Comparison of ENCODE assay signal across 22 mouse cellular contexts in the genomic region with DNA sequence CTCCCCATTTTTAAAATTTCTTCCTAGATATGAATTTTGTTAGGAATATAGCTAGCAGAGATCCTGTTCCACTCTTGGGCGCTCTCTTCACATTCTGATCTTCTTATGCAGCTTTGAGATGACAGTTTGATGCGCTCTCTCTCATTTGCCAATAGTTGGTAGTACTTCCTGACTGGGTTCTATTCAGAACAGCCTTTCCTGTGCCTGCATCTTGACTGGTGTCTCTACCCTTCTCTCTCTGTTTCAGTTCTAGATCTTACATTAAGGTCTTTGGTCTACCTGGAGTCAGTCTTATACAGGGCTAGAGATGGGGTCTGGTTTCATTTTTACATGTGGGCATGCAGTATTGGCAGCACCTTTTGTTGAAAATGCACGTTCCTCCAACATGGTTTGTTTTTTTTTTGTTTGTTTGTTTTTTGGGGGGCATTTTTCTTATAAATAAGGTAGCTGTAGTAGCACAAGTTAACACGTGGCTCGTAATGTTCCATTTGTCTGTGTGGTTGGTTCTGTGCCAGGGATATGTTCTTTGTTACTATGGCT. TPM values are rescaled to one million over a fixed set of nuclear protein-coding genes. Genes with fewer than 3 reads are reported as not detected.
DNase-seq lines count a peak whose midpoint lies in the region; ATAC-seq and TF ChIP-seq lines count a peak whose summit lies in the region.
"Had no signal": no experiment of that assay in that cellular context is flagged by ENCODE, and none has a peak within 500 bp of the region (broad histone marks: within the 10 kb centered on the region; RNA-seq: fewer than 3 reads in every experiment).

No protein-coding gene starts in this region.

- H3K4me3 ChIP-seq in CH12.LX (replicated peaks in 1 of 3; ENCODE audit: low read depth in 2 of 3, low read length in 2 of 3, poor library complexity in 1 of 3), result peak overlapping the region in 2 of 3 experiments; percentile 8 to 35
- H3K4me3 ChIP-seq in forebrain, embryonic 10.5 days, result no peak overlapping the region
- H3K4me3 ChIP-seq: embryonic facial prominence, embryonic 10.5 days; embryonic facial prominence, embryonic 12.5 days; forebrain, embryonic 12.5 days had no signal

- peak overlapping the region; percentile 84 for H3K27ac ChIP-seq in CH12.LX (ENCODE audit: insufficient read depth, low read depth)
- no peak overlapping the region for H3K27ac ChIP-seq in forebrain, embryonic 10.5 days
- H3K27ac ChIP-seq: embryonic facial prominence, embryonic 10.5 days; embryonic facial prominence, embryonic 12.5 days; forebrain, embryonic 12.5 days had no signal

- no peak for TF ChIP-seq RAD21 in CH12.LX (IDR thresholded peaks at IDR 0.05; ENCODE audit: low read depth, low read length)

- dilution Hi-C loops in CH12.LX (cut with MboI; ENCODE audit: extremely low pct_ligation_motif_present, extremely low pct_unique_long_range_greater_than_20kb, low sequenced_read_pairs), result no loop called here

- H3K27me3 ChIP-seq in CH12.LX (replicated peaks), result no peaks in the 10 kb centered on the region
- no peaks in the 10 kb centered on the region for H3K27me3 ChIP-seq in forebrain, embryonic 10.5 days (ENCODE audit: poor library complexity, severe bottlenecking)
- H3K27me3 ChIP-seq: embryonic facial prominence, embryonic 12.5 days; forebrain, embryonic 12.5 days had no signal

- no peaks in the 10 kb centered on the region for H3K9me3 ChIP-seq in CH12.LX (replicated peaks; ENCODE audit: low read length)
- no peaks in the 10 kb centered on the region for H3K9me3 ChIP-seq in forebrain, embryonic 10.5 days
- H3K9me3 ChIP-seq: embryonic facial prominence, embryonic 10.5 days; embryonic facial prominence, embryonic 12.5 days; forebrain, embryonic 12.5 days had no signal

- WGBS in forebrain, embryonic 10.5 days, result 89% methylated on average over 5 of the region's 5 CpGs

- peak overlapping the region; percentile 100 for H3K4me2 ChIP-seq in CH12.LX (ENCODE audit: insufficient read depth, low read depth, poor library complexity, severe bottlenecking)
- H3K4me2 ChIP-seq: embryonic facial prominence, embryonic 12.5 days; forebrain, embryonic 12.5 days had no signal

- H3K79me2 ChIP-seq in CH12.LX (replicated peaks; ENCODE audit: control insufficient read depth, extremely low read depth, insufficient read depth, poor library complexity, severe bottlenecking), result no peaks in the 10 kb centered on the region

- no peak for TF ChIP-seq EP300 in CH12.LX (IDR thresholded peaks at IDR 0.05; ENCODE audit: low read length)

- H3K4me1 ChIP-seq in CH12.LX (ENCODE audit: control insufficient read depth in 1 of 2, insufficient read depth in 2 of 2), result peaks cover 12 to 58% of the 10 kb centered on the region in 2 experiments; a peak in 3 of 4 replicates
- H3K4me1 ChIP-seq in forebrain, embryonic 10.5 days, result no peaks in the 10 kb centered on the region
- H3K4me1 ChIP-seq: embryonic facial prominence, embryonic 12.5 days; forebrain, embryonic 12.5 days had no signal

- TF ChIP-seq POLR2A in CH12.LX (IDR thresholded peaks at IDR 0.05; ENCODE audit: low read depth, low read length), result no peak

- peaks cover 23 to 34% of the 10 kb centered on the region in 2 experiments for H3K36me3 ChIP-seq in CH12.LX (replicated peaks in 1 of 2; ENCODE audit: control insufficient read depth in 1 of 2, insufficient read depth in 1 of 2, low read length in 1 of 2)
- peaks cover 42% of the 10 kb centered on the region for H3K36me3 ChIP-seq in forebrain, embryonic 10.5 days (replicated peaks)

- TF ChIP-seq CTCF in CH12.LX (conservative IDR thresholded peaks at IDR 0.05 in 1 of 2, IDR thresholded peaks at IDR 0.05 in 1 of 2; ENCODE audit: low read depth in 2 of 2, low read length in 2 of 2), result no peak

- DNase-seq in A20 (ENCODE audit: low read depth, low spot score) (peak; percentile 59), CH12.LX (ENCODE audit: extremely low read depth) (no peak)
- DNase-seq in CD4-positive, CD25-positive, alpha-beta regulatory T cell, adult 2 months (ENCODE audit: low read depth, low spot score), result peak; percentile 41
- DNase-seq in adrenal gland, postnatal 4 days (ENCODE audit: low spot score in 2 of 2), result no peak
- no peak for DNase-seq in left cerebral cortex, adult 11 months (ENCODE audit: low spot score)
- no peak for DNase-seq in forebrain, embryonic 10.5 days (ENCODE audit: extremely low spot score, low spot score)
- DNase-seq: adrenal gland, adult 2 months; adrenal gland, postnatal 10 days; adrenal gland, postnatal 25 days; B cell, adult 2 months; cerebellum, adult 11-12 months; cerebellum, adult 2 months; cerebellum, adult 9-11 months; cerebellum, postnatal 14 days; cerebellum, postnatal 36 days had no signal

- peak overlapping the region; percentile 69; the same call in 1 of the 2 replicates for H3K9ac ChIP-seq in CH12.LX (ENCODE audit: insufficient read depth, low read depth)
- H3K9ac ChIP-seq: embryonic facial prominence, embryonic 12.5 days; forebrain, embryonic 12.5 days had no signal

- in situ Hi-C loops in CH12.LX (cut with MboI; ENCODE audit: low pct_ligation_motif_present, low pct_unique_long_range_greater_than_20kb, low sequenced_read_pairs), result no loop called here

- peak; percentile 42 for ATAC-seq in inflammation-experienced regulatory T-cells, adult 6 months
- ATAC-seq: forebrain, embryonic 14.5 days; forebrain, embryonic 16.5 days had no signal

TF ChIP-seq in CH12.LX, 34 proteins besides CTCF, POLR2A, EP300 and RAD21 (continues in another document):
- TF ChIP-seq TBP (conservative IDR thresholded peaks at IDR 0.05; ENCODE audit: low read depth, low read length), result no peak
- TF ChIP-seq IRF4 (IDR thresholded peaks at IDR 0.05; ENCODE audit: low read depth, low read length), result peak; percentile 16; the same call in 1 of the 2 replicates
- TF ChIP-seq MXI1 (IDR thresholded peaks at IDR 0.05; ENCODE audit: low read depth, low read length), result peak; percentile 42
- no peak for TF ChIP-seq NRF1 (IDR thresholded peaks at IDR 0.05; ENCODE audit: low read depth, low read length)
- no peak for TF ChIP-seq JUND (conservative IDR thresholded peaks at IDR 0.05; ENCODE audit: low read depth, low read length)
- peak; percentile 71 for TF ChIP-seq MAX (IDR thresholded peaks at IDR 0.05; ENCODE audit: low read length)
- TF ChIP-seq USF1 (IDR thresholded peaks at IDR 0.05; ENCODE audit: low read depth, low read length), result no peak
- no peak for TF ChIP-seq USF2 (conservative IDR thresholded peaks at IDR 0.05; ENCODE audit: low read depth, low read length)
- TF ChIP-seq SIN3A (IDR thresholded peaks at IDR 0.05; ENCODE audit: low read length), result no peak
- TF ChIP-seq POLR2AphosphoS2 (IDR thresholded peaks at IDR 0.05; ENCODE audit: low read depth, low read length), result no peak
- no peak; the same call in 1 of the 2 replicates for TF ChIP-seq MEF2A (IDR thresholded peaks at IDR 0.05; ENCODE audit: borderline replicate concordance, low read depth, low read length)
- no peak for TF ChIP-seq PAX5 (IDR thresholded peaks at IDR 0.05; ENCODE audit: low read length)
- no peak for TF ChIP-seq HCFC1 (IDR thresholded peaks at IDR 0.05; ENCODE audit: low read depth, low read length)
- TF ChIP-seq MAZ (IDR thresholded peaks at IDR 0.05; ENCODE audit: low read depth, low read length), result no peak
- no peak for TF ChIP-seq MAFK (IDR thresholded peaks at IDR 0.05; ENCODE audit: insufficient replicate concordance, low read length)
- TF ChIP-seq ZKSCAN1 (IDR thresholded peaks at IDR 0.05; ENCODE audit: borderline replicate concordance, low read depth, low read length), result no peak
- peak; percentile 75; the same call in 1 of the 2 replicates for TF ChIP-seq MYC (IDR thresholded peaks at IDR 0.05; ENCODE audit: low read depth, low read length)
- no peak for TF ChIP-seq KAT2A (IDR thresholded peaks at IDR 0.05; ENCODE audit: insufficient replicate concordance, low read length)
- TF ChIP-seq ELF1 (IDR thresholded peaks at IDR 0.05; ENCODE audit: low read depth, low read length), result no peak
- no peak for TF ChIP-seq UBTF (IDR thresholded peaks at IDR 0.05; ENCODE audit: low read depth, low read length)
- 0 out of 2 replicates have a peak, but pooled peaks have one; percentile 11 for TF ChIP-seq SMC3 (IDR thresholded peaks at IDR 0.05; ENCODE audit: low read depth, low read length)
- no peak for TF ChIP-seq TCF12 (IDR thresholded peaks at IDR 0.05; ENCODE audit: low read depth, low read length)
- TF ChIP-seq CHD1 (IDR thresholded peaks at IDR 0.05; ENCODE audit: low read depth, low read length), result no peak
- no peak for TF ChIP-seq GABPA (IDR thresholded peaks at IDR 0.05; ENCODE audit: insufficient replicate concordance, low read depth, low read length)
- TF ChIP-seq BHLHE40 (IDR thresholded peaks at IDR 0.05; ENCODE audit: low read depth, low read length), result peak; percentile 47
- no peak; the same call in 1 of the 2 replicates for TF ChIP-seq NELFE (IDR thresholded peaks at IDR 0.05; ENCODE audit: low read depth, low read length)
- TF ChIP-seq JUN (IDR thresholded peaks at IDR 0.05; ENCODE audit: insufficient read depth, low read depth, low read length), result no peak

RNA-seq across cellular contexts. Expression of a gene that starts 6.2 kb away (rescaled TPM):
- total RNA-seq in CH12.LX (2012; rRNA removed) (8.5 and 9.1 TPM in 2 replicates), CH12.LX (2014; rRNA removed) (8.9 and 11.0 TPM in 2 replicates)
- polyA plus RNA-seq in CH12.LX (2012; ENCODE audit: insufficient read length, low read depth), result 11.2 and 11.5 TPM in 2 replicates
- polyA plus RNA-seq in inflammation-experienced regulatory T-cells, adult 6 months (2017; shearing (Covaris generic)), result 10 to 100 TPM; 27.1 to 30.3 (median 28.6) TPM
- 1 to 10 TPM; 4.4 to 4.6 TPM for total RNA-seq in adrenal gland, postnatal 4 days (2021)
- polyA plus RNA-seq in forebrain, embryonic 10.5 days (2016; fragmentation: Nextera tagmentation; extraction: Ambion mirVana), result 2.1 and 2.2 TPM in 2 replicates

RNA-seq across cellular contexts. Expression of a gene that starts 24.5 kb away (rescaled TPM):
- total RNA-seq in CH12.LX (2012; rRNA removed) (0.25 and 0.59 TPM in 2 replicates), CH12.LX (2014; rRNA removed) (0.17 and 0.39 TPM in 2 replicates)
- polyA plus RNA-seq in CH12.LX (2012; ENCODE audit: insufficient read length, low read depth), result 0.49 and 0.65 TPM in 2 replicates
- not detected for polyA plus RNA-seq in inflammation-experienced regulatory T-cells, adult 6 months (2017; shearing (Covaris generic))
- total RNA-seq in adrenal gland, postnatal 4 days (2021), result 1 to 10 TPM; 2.0 to 3.4 TPM
- 0.48 and 0.52 TPM in 2 replicates for polyA plus RNA-seq in forebrain, embryonic 10.5 days (2016; fragmentation: Nextera tagmentation; extraction: Ambion mirVana)
- total RNA-seq: common myeloid progenitor, adult 5-6 weeks had no signal

RNA-seq across cellular contexts. Expression of a gene that starts 28.9 kb away (rescaled TPM):
- total RNA-seq in CH12.LX (2012; rRNA removed), result 203 and 247 TPM in 2 replicates
- total RNA-seq in CH12.LX (2014; rRNA removed), result 268 and 272 TPM in 2 replicates
- polyA plus RNA-seq in CH12.LX (2012; ENCODE audit: insufficient read length, low read depth), result 232 and 242 TPM in 2 replicates
- polyA plus RNA-seq in inflammation-experienced regulatory T-cells, adult 6 months (2017; shearing (Covaris generic)), result 100 to 1,000 TPM; 456 to 534 (median 479) TPM
- total RNA-seq in adrenal gland, postnatal 4 days (2021), result 100 to 1,000 TPM; 173 to 175 TPM
- 367 and 394 TPM in 2 replicates for polyA plus RNA-seq in forebrain, embryonic 10.5 days (2016; fragmentation: Nextera tagmentation; extraction: Ambion mirVana)

Comparison
In these comparisons a context has a peak if more than half of its experiments do, and no peak if none do; other contexts are left out.
1. DNase-seq: peak in A20 (single experiment) and CD4-positive, CD25-positive, alpha-beta regulatory T cell, adult 2 months (single experiment); none in CH12.LX (single experiment), adrenal gland, postnatal 4 days (0 of 2), left cerebral cortex, adult 11 months (single experiment) and forebrain, embryonic 10.5 days (single experiment).